Mouse (Mus musculus): ENCODE results near the gene Ms4a6b.

GRCm38 (mm10) chr19:11536593-11536992 lies 20.3 kb downstream of the Ms4a6b start, which contains the start of gene Ms4a4d:
- no peak for TF ChIP-seq POLR2A (IDR thresholded peaks at IDR 0.05; ENCODE audit: borderline replicate concordance, control insufficient read depth, low read depth, low read length)
- no peak for TF ChIP-seq CTCF (IDR thresholded peaks at IDR 0.05; ENCODE audit: control insufficient read depth, insufficient read depth, low read length)
